Mouse (Mus musculus): ENCODE measurements around the gene Ino80e.
"Not testable (repeated sequence)": the region's sequence is repeated elsewhere in the genome, so short reads cannot be mapped to it uniquely, and the experiment has no call there.

The Ino80e gene

DNA sequence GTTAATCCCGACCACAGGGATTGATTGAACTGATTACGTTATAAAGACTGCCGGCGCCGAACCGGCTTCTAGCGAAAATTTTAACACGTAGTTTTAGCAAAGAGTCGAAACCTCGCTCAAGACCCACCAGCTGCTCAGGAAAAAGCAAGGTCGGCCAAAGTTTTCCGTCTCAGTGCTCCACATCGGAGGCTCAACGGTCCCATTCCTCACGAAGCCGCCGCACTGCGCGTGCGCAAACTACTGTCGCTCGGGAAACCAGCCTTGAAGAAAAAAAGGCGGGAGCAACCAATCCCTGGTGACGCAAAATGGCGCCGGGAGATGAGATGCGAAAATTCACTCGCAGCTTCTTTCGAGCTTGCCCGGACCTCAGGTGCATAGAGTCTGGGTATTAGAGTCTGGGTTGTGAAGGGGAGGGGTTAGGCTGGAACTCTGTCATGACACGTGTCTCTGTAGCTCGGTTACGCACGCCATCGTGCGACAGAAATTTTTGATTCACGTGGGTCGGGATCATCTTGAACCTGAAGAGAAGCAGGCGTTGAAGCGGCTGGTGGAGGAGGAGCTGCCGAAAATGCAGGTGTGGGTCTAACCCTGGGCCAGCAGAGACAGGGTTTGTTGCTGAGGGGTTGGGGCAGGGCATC is at the start of gene Ino80e:
Gene Ino80e (minus strand): TSS at position 231 of the 638 bp plus-strand sequence.
- peak; percentile 91 to 96 for DNase-seq (ENCODE audit: low spot score in 2 of 2)

DNA sequence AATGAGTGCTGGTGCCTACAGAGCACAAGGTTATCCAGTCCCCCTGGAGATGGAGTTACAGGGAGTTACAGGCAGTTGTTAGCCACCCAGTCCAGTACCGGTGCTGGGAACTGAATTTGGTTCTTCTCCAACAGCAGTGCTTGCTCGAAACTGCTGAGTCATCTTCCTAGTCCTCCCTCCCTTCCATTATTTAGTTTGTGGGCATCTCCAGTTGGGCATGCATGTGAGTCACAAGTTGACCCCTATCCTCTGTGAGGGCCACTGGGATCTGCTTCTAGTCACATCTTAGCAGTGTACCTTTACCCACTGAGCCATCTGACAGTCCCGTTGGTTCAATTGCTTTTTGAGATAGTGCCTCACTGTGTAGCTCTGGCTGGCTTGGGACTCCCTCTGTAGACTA is 43.4 kb upstream of the Ino80e start:
- no peak for DNase-seq (ENCODE audit: low spot score in 2 of 2)

DNA sequence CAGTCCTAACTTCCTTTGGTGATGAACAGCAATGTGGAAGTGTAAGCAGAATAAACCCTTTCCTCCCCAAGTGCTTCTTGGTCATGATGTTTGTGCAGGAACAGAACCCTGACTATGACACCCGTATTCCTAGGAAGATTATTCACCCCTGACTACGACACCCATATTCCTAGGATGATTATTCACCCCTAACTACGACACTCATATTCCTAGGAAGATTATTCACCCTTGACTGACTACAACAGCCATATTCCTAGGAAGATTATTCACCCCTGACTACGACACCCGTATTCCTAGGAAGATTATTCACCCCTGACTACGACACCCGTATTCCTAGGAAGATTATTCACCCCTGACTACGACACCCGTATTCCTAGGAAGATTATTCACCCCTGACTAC is 37.6 kb upstream of the Ino80e start:
- not testable (repeated sequence) for DNase-seq (ENCODE audit: low spot score in 2 of 2)

DNA sequence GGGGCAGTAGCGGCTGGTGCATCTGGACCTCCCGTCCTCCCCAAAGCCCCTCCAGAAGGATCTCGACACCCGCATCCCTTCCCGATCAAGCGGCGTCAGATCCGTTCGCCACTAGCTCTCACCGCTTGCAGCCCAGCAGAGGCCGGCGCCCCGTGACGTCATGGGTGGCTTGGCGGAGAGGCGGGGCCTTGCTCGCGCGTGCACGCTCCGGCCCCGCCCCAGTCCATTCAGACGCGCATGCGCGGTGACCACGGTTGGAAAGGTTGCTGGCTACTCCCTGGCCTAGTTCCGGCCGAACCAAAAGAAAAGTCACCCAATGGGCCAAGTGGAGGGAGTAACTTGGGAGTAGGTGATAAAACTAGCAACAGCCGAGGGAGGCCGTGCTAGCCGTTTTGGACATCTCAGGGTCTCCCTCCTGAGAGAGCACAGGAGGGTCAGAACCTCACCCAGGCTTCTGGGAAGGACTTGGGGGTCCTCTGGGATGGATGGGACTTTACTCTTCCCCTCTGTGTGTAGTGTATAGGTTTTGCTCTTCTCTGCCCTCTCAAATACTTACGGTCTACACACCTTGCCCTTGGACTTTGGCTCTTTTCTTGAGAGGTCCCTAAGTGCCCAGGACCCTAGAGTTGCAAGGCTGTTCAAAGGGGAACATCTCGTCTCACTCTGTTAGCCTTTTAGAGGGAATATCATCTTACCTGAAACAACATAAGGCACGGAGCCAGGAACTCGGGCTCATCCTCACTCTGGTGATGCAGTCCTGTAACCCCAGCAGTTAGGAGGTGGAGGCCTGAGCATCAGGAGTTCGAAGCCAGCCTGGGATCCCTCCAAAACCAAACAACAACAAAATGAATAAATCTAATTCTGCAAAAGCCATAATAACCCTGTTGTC is 36.2 kb upstream of the Ino80e start:
- DNase-seq (ENCODE audit: low spot score in 2 of 2) = peak; percentile 98 to 99

DNA sequence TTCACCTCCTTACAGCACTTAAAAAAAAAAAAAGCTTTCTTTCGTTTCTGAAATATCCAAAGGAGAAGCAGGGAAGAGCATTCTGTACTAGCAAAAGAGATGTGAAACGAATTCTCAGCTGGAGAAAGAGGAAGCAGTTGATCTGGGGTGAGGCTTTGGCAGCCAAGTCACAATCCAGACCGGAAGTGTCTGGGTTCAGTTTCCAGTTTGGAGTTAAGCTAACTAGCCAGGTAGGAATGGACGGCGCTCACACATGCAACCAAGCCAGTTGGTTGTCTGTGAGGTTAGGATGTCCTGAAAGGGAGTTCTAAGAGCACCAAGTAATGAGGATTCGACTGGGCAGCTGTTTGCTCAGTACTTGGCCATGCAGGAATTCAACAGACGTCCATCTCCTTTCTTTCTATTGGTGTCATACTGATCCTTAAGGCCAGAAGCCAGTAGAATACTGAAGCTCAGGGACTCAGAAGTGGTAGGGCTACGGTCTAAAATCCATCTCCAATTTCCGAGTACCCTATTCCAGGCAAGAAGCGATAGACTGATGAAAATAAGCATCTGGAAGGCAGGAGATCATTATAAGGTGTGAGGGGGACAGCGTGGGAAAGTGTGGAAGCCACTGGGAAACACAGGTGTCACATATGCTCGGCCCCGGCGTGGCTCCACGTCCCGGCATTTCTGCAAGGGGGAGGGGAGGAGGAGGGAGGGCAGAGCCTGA is 35.4 kb upstream of the Ino80e start:
- DNase-seq (ENCODE audit: low spot score in 2 of 2) = peak; percentile 43 to 46

DNA sequence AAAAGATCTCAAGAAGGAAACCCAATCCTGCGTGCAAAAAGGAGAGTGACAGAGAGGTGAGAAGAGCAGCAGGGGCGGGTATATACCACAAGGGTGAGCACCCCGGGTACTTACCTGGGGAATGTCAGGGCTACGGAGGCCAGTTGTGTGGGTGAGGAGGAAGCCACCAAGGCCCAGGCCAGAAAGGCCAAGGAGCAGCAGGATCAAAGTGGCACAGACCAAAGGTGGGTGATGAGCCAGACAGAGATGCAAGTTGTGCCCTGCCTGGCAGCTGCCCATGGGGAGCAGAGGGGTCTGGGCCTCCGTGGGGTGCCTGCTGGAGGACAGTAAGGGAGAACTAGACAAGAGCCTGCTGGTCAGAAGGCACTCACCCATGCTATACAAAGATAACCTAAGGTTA is 34.7 kb upstream of the Ino80e start:
- DNase-seq (ENCODE audit: low spot score in 2 of 2) = peak; percentile 19 to 28

DNA sequence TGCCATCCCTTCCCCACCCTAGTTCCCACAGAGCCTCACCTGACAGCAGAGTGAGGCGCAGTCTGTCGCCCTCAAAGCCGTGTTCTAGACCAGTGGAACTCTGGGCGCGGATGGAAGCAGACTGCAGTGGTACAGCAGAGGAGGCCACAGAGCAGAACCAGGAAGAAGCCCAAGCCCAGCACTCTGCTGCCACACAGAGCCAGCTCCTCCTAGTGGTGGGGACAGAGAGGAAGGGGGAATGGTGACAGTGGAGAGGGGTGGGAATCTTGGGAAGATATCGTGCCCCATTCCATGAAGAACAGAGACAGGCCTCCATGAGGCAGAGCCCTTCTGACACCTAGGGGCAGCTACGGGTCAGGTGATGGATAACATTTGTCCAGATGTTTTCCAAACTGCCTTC is 26.7 kb upstream of the Ino80e start:
- DNase-seq (ENCODE audit: low spot score in 2 of 2) = no peak

DNA sequence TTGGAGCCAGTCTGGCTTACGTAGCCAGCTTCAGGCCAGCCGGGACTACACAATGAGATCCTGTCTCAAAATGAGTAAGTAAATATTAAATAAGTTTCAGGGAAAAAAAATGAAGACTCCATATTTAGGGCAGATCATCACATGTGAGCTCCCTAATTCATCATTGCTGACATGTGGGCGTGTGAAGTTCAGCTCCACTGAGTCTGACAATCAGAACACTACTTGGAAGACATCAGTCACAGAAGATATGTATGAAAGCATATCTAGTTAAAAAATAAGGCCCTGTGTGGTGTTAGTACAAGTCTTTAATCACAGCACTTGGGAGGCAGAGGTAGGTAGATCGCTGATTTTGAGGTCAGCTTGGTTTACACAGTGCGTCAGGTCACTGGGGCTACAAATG is 25.1 kb upstream of the Ino80e start:
- no peak for DNase-seq (ENCODE audit: low spot score in 2 of 2)

DNA sequence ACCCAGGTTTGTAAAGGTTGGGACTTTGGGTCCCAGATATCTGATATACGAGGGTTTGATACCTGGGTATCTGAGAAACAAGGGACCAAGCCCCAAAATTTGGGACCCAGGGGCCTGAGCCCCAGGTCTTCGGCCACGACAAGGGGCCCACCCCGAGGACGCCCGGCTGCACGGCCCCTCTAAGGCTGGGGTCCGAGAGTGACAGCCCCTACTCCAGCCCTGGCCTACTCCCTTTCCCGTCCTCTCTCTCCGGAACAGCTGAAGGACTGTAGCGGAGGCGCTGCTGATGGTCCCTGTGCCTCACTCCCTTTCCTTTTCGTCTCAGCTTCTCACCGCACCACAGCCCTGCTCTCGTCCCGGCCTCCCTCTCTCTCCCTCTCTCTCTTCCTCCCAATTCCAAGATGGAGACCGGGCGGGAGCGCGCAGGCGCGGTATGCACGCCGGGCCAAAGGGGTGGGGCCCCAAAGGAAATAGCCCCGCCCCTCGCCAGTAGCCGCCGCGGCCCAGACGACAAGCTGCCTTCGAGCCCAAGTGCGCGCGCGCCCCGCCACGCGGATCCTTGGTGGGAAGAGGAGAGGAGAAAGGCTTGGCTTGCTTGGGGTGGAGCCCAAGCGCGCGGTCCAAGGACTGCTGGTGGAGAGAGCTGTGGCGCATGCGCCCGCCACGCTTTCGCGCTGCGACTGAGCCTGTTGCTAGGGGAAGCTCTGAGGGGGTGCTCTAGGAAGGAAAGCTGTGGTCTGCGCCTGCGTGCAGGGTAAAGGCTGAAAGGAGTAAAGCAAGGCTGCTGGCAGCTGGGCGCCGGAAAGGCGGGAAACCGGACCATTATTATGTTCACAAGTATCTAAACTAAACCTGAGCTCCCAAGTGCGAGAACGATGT is 22.3 kb upstream of the Ino80e start, which contains the start of gene Taok2:
Gene Taok2 (minus strand): TSS at position 418 of the 879 bp plus-strand sequence.
- peak; percentile 96 to 97 for DNase-seq (ENCODE audit: low spot score in 2 of 2)

DNA sequence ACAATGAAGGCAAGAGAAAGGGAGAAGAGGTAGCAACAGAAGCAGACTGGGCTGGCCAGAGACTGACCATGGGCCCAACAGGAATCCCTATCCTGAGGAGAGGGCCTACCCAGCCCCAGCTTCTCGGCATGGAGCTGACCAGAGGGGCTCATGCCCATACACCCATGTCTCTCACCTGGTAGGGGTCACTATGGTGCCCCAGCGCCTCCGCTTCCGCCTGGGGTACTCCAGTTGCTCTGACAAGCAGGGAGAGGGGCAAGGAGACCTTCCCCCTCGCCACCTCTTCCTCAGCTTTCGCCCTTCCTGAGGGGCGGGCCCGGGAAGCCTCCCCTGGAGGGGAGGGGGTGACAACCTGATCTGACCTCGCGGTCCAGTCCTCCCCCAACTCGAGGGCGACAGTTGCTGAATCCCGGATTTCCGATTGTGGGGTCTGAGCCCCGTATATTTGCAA is 21.6 kb upstream of the Ino80e start:
- peak; percentile 38 to 54 for DNase-seq (ENCODE audit: low spot score in 2 of 2)

DNA sequence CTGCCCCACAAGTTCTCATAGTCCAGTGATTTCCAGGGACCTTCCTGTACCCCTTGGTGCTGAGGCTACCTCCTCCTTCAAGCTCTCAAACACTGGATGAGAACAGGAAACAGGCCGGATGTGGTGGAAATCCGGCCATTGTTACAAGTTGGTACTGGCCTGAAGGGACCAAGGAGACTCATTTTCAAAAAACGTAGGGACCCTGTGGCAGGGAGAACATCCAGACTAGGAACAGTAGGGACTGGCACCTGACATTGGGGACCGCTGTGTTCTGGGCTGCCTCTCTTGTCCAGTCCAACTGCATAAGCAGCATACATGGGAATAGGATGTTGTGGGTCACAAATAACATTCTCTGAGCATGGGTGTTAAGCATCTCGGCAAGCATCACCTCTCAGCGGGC is 18.9 kb upstream of the Ino80e start:
- no peak for DNase-seq (ENCODE audit: low spot score in 2 of 2)

DNA sequence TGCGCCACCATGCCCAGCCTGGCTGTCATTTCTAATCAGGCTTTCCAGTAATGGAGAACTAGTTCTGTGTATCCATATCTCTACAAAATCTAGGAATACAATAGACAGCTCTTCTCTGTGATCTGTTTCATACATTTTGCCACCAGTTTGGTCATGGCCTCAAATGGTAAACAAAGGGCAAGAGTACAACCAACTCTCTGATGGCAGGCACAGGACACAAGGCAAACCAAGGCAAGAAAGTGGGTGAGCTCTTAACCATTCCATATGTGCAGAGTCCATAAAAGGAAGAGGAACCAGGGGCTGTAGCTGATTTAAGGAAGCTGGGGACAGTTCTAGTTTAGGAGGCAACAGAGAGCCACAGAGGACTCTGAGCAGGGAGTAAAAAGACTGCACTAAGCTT is 15.1 kb upstream of the Ino80e start:
- DNase-seq (ENCODE audit: low spot score in 2 of 2) = no peak

DNA sequence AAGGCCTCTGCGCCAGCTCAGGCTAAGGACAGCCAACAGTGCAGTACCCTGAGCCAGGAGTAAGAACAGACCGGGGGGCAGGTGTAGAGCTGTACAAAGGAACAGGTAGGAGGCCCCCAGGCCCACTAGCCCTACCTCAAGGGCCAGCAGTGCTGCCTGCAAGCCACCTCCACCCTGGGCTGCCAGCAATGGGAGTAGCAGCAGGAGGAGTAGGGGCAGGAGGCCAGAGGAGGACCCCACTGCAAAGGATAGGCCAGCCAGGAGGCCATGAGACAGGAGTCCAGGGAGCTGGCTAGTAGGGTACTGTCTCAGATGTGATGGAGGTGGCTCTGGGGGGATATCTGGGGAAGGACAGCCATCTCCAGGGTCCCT is 8.3 kb upstream of the Ino80e start:
- DNase-seq (ENCODE audit: low spot score in 2 of 2) = no peak

DNA sequence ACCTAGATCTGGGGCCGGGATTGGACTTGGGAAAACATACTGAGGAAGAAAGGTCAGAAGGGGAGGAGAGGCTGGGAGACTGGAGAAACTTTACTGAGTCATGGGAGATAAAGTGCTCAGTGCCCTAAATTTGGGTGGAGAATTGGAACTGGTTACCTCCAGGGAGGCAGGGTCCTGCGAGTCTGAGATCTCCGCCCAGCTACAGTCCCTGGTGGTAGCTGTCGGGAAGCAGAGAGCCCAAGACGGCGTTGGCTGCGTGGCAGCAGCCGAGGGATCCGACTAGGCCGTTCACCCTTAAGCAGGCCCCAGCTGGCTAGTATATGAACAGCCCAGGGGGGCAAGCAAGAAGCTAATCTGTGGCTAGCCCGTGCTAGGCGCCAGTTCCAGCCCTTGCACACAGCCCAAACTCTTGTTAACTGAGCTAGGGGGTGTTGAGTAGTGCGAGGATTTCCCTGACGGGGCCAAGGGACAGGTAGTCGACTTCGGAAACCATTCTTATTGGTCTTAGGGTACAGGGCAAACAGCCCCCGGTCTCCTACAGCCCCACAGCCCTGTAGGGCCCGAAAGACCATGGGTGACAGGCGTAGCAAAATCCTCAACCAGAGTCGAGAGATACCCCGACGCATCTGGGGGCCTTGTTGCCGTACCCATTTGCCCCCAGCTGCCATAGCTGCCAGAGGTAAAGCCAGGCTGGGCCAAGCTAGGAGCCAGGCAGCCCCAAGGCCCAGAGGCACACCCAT is 7.8 kb upstream of the Ino80e start:
- DNase-seq (ENCODE audit: low spot score in 2 of 2) = no peak

DNA sequence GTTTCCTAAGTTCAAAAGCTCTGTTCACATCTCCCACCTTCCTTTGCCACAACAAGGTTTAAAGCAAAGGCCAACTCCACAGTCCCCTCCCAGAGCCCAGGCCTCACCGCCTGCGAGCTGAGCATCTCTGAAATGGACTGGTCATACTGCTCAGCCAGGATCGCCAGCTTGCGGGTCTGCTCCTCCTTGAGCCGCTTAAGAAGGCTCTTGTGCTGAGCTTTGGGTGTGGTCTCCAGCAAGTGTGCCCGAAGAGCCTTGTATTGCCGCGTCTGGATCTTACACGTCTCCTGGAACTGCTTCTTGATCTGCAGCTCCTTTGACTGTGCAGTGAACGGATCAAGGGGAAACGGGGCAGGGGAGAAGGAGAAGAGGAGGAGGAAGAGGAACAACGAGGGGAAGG is 5.8 kb upstream of the Ino80e start:
- DNase-seq (ENCODE audit: low spot score in 2 of 2) = no peak

DNA sequence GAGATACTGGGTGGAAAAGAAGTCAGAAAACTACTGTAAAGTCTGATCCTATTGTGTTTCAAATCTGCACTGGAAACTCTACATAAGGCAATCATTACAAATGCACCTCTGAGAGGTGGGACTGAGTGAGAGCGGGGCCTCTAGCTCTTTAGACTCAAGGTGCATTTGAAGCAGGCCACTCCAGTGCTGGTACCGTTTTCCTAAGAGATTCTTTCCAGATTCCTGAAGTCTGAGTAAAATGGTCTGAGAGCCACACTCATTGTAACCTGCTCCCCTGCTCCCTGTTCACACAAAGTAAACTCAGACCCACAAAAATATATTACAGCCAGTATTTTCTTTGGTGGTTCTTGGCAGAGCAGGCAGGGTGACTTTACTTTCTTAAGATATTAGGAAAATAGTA is 5.4 kb upstream of the Ino80e start:
- DNase-seq (ENCODE audit: low spot score in 2 of 2) = no peak

DNA sequence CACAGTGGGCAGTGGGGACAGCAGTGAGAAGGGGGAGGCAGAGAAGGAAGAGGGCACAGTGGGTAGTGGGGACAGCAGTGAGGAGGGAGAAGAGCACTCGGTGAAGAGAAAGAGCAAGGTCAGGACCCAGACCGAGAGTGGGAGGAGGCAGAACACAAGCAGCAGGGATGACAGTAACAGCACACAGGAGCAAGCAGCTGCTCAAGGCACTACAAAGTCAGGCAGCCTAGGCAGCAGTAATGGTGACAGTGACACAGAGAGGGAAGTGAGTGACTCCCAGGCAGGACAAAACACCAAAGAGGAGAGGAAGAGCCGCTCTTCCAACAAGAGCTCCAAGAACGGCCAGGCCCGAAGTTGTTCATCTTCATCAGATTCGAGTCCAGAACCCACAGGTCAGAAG is 1.6 kb upstream of the Ino80e start:
- no peak for DNase-seq (ENCODE audit: low spot score in 2 of 2)

DNA sequence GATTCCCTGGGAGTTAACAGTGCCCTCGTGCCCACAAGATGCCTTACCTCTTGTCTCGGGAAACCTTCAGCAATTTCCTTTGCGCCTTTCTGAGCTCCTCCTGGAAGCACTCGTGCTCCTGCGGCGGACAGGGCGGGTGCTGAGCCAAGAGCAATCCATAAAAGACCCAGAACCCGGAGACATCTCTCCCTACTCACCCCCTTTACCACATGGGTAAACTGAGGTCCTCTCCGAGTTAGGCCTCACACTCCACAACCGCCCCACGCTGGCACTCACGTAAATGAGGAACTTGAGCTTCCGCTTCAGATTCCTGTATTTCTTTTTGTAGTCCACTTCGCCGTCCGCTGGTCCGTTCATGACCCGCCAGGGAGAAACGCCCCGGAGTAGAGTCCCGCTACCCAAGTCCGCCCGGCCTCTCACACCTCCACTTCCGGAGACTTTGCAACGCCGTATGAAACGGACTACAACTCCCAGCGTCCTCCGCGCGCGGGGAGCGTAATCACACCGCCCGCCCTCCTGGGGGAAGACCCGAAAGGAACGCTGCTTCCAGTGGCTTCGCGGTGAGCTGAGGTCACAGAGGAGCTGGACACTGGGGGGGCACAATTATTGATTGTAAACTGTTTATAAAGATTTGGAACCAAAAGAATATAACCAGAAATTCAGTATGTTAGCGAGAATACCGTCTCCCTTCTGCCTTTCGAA is 597 bp downstream of the Ino80e start, which contains the start of gene Hirip3:
Gene Hirip3 (plus strand): TSS at position 544 of the 702 bp plus-strand sequence.
- peak; percentile 95 to 98 for DNase-seq (ENCODE audit: low spot score in 2 of 2)

DNA sequence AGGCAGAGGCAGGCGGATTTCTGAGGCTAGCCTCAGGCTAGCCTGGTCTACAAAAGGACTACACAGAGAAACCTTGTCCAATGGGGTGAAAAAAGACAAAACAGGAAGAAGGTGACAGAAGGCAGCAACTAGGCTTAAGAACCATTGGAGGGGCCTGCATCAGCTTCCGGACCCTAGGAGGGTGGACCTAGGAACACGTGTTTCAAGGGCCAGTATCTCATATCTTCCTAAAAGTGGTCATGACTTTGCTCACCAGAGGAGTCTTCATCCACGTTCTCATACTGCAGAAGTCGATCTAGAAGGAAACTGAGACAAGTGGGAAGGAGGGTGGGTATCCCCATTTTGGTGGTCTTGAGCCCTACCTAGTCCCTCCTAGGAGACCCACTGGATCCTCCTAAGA is 1.2 kb downstream of the Ino80e start:
- DNase-seq (ENCODE audit: low spot score in 2 of 2) = no peak

Measured in spleen, postnatal 10 days (tissue).